Mouse (Mus musculus): ENCODE measurements around the gene Styxl1. TPM values are rescaled to one million over a fixed set of nuclear protein-coding genes. Genes with fewer than 3 reads are reported as not detected.

The Styxl1 gene
- polyA plus RNA-seq, 1 experiment: 0.14 TPM

- no peak for DNase-seq (ENCODE audit: extremely low spot score in 1 of 2, low spot score in 1 of 2)
These were observed 74.8 kb downstream of the Styxl1 start for GRCm38 (mm10) chr5:135703431-135703830.

GRCm38 (mm10) chr5:135702682-135703192 is 75.4 kb downstream of the Styxl1 start:
- peak; percentile 69 to 85 for DNase-seq (ENCODE audit: extremely low spot score in 1 of 2, low spot score in 1 of 2)

GRCm38 (mm10) chr5:135702190-135702589 is 76.0 kb downstream of the Styxl1 start:
- DNase-seq (ENCODE audit: extremely low spot score in 1 of 2, low spot score in 1 of 2): no peak

GRCm38 (mm10) chr5:135701601-135702000 is 76.6 kb downstream of the Styxl1 start:
- DNase-seq (ENCODE audit: extremely low spot score in 1 of 2, low spot score in 1 of 2): no peak

GRCm38 (mm10) chr5:135697711-135698111 is 80.5 kb downstream of the Styxl1 start:
- DNase-seq (ENCODE audit: extremely low spot score in 1 of 2, low spot score in 1 of 2): no peak

Other genes with a start within 250 kb of the Styxl1 start
- gene Hip1, start 233.3 kb downstream of the Styxl1 start, polyA plus RNA-seq (2012; rRNA removed): 32.1 and 38.3 TPM in 2 replicates
- gene Ccl26, start 214.8 kb downstream of the Styxl1 start, polyA plus RNA-seq (2012; rRNA removed): not detected in 2 replicates
- 0.23 and 0.60 TPM in 2 replicates for gene Ccl24, start 205.3 kb downstream of the Styxl1 start, polyA plus RNA-seq (2012; rRNA removed)
- gene Rhbdd2, start 145.8 kb downstream of the Styxl1 start, polyA plus RNA-seq (2012; rRNA removed): 79.5 and 80.0 TPM in 2 replicates
- gene Por, start 108.4 kb downstream of the Styxl1 start, polyA plus RNA-seq (2012; rRNA removed): 106 and 108 TPM in 2 replicates
- gene Tmem120a, start 33.9 kb downstream of the Styxl1 start, polyA plus RNA-seq (2012; rRNA removed): 13.0 and 13.7 TPM in 2 replicates
- 500 and 513 TPM in 2 replicates for gene Mdh2, start 95 bp upstream of the Styxl1 start, polyA plus RNA-seq (2012; rRNA removed)
- gene Srrm3, start 28.5 kb upstream of the Styxl1 start, polyA plus RNA-seq (2012; rRNA removed): 90.2 and 94.9 TPM in 2 replicates
- gene Hspb1, start 109.5 kb upstream of the Styxl1 start, polyA plus RNA-seq (2012; rRNA removed): 29.6 and 40.7 TPM in 2 replicates
- 528 and 551 TPM in 2 replicates for gene Ywhag, start 156.2 kb upstream of the Styxl1 start, polyA plus RNA-seq (2012; rRNA removed)
- gene Ssc4d, start 196.1 kb upstream of the Styxl1 start, polyA plus RNA-seq (2012; rRNA removed): 2.6 and 2.9 TPM in 2 replicates
- gene Zp3, start 201.7 kb upstream of the Styxl1 start, polyA plus RNA-seq (2012; rRNA removed): 0.06 TPM in 1 of 2 replicates, not detected in the other
- 10.5 and 10.6 TPM in 2 replicates for gene Dtx2, start 216.4 kb upstream of the Styxl1 start, polyA plus RNA-seq (2012; rRNA removed)

Measured in frontal cortex, adult 2 months (tissue).